Mouse (Mus musculus) urinary bladder, adult 2 months (tissue): ENCODE data around the gene Lonrf2. TPM values are rescaled to one million over a fixed set of nuclear protein-coding genes. Genes with fewer than 3 reads are reported as not detected.

Experiments used
- DNase-seq: peaks from one replicate; pipeline ENCODE4 v3.0.0; 2022; ENCODE audit warnings: low spot score
- polyA plus RNA-seq: library from polyadenylated mRNA; depleted of rRNA; stranded (reverse); fragments of >200 nt; gene quantifications from 2 replicates; pipeline ENCODE4 v1.2.3, GENCODE M21; 2012; rRNA removed

Lonrf2 gene
- polyA plus RNA-seq, 1 experiment, result 5.9 TPM

- peak; percentile 52 for DNase-seq
These were observed 68.7 kb downstream of the Lonrf2 start for GRCm38 (mm10) chr1:38767812-38768211.

- DNase-seq, result no peak
These were observed 69.6 kb downstream of the Lonrf2 start for GRCm38 (mm10) chr1:38766661-38767572.

- DNase-seq, result no peak
These were observed 70.3 kb downstream of the Lonrf2 start for GRCm38 (mm10) chr1:38766254-38766653.

- no peak for DNase-seq
These were observed 72.4 kb downstream of the Lonrf2 start for GRCm38 (mm10) chr1:38763960-38764613.

GRCm38 (mm10) chr1:38760424-38760823 is 76.1 kb downstream of the Lonrf2 start:
- DNase-seq, result no peak

- DNase-seq, result no peak
These were observed 78.6 kb downstream of the Lonrf2 start for GRCm38 (mm10) chr1:38757791-38758403.

- no peak for DNase-seq
These were observed 92.6 kb downstream of the Lonrf2 start for GRCm38 (mm10) chr1:38743863-38744262.

Other genes starting within 250 kb of the Lonrf2 start
- gene Aff3, start 171.8 kb downstream of the Lonrf2 start, polyA plus RNA-seq, result 2.3 and 3.6 TPM in 2 replicates
- 3.8 and 6.2 TPM in 2 replicates for gene Chst10, start 61.5 kb upstream of the Lonrf2 start, polyA plus RNA-seq
- not detected in 2 replicates for gene Nms, start 102.4 kb upstream of the Lonrf2 start, polyA plus RNA-seq
- 252 and 254 TPM in 2 replicates for gene Pdcl3, start 148.9 kb upstream of the Lonrf2 start, polyA plus RNA-seq